Mouse (Mus musculus) thymus, adult 2 months (tissue): ENCODE measurements around the gene Gm28308.

ENCODE experiments used
- CTCF ChIP-seq: fragments of 200-500 bp; IDR thresholded peaks from 2 replicates; pipeline ENCODE4 v1.5.1; 2012; ENCODE audit warnings: mild to moderate bottlenecking, control low read depth, low read length, moderate library complexity, borderline replicate concordance; ENCODE audit not compliant: control insufficient read depth, poor library complexity, insufficient read depth; ENCODE audit errors: extremely low read depth
- POLR2A ChIP-seq: fragments of 200-500 bp; IDR thresholded peaks from 2 replicates; pipeline ENCODE4 v1.6.1; 2012; ENCODE audit warnings: mild to moderate bottlenecking, low read length, control low read depth, moderate library complexity; ENCODE audit not compliant: control insufficient read depth, poor library complexity, insufficient read depth; ENCODE audit errors: extremely low read depth

- TF ChIP-seq CTCF (no peak), POLR2A (no peak)
These were observed 55.5 kb downstream of the Gm28308 start for GRCm38 (mm10) chr6:52157466-52158275.
